Mouse (Mus musculus) liver, postnatal 0 days (tissue): ENCODE data around the gene Rere. TPM values are rescaled to one million over a fixed set of nuclear protein-coding genes. Genes with fewer than 3 reads are reported as not detected.
A peak's percentile ranks its signal among the peaks of the same experiment; 100 is the strongest.

Experiments
- ATAC-seq: fragments of 200-750 bp; cut with Nextera tagmentation; 2 replicates; pipeline ENCODE4 v1.8.0; 2017; ENCODE audit warnings: mild to moderate bottlenecking, moderate library complexity
- DNase-seq: peaks from one replicate; pipeline ENCODE4 v3.0.0-alpha.2; 2016
- H3K27ac ChIP-seq: fragments of 300-500 bp; sonication (generic); 2 replicates; pipeline ENCODE4 v1.5.1; 2014; ENCODE audit warnings: antibody characterized with exemption, moderate library complexity, mild to moderate bottlenecking, low read depth
- H3K27me3 ChIP-seq: fragments of 300-500 bp; sonication (generic); 2 replicates; pipeline ENCODE4 v1.6.1; 2014; ENCODE audit warnings: low read length, control low read depth, mixed read lengths; ENCODE audit not compliant: insufficient read depth
- H3K36me3 ChIP-seq: fragments of 300-500 bp; sonication (generic); replicated peaks from 2 replicates; pipeline ENCODE4 v1.6.1; 2014; ENCODE audit warnings: mild to moderate bottlenecking, control low read depth, low read length, moderate library complexity, mixed read lengths; ENCODE audit not compliant: insufficient read depth
- H3K4me1 ChIP-seq: fragments of 300-500 bp; sonication (generic); 2 replicates; pipeline ENCODE4 v1.6.1; 2014; ENCODE audit warnings: antibody characterized with exemption, mild to moderate bottlenecking, control low read depth; ENCODE audit not compliant: insufficient read depth
- H3K4me2 ChIP-seq: fragments of 300-500 bp; sonication (generic); 2 replicates; pipeline ENCODE4 v1.6.1; 2014; ENCODE audit warnings: low read depth, mild to moderate bottlenecking, low read length, moderate library complexity, mixed read lengths
- H3K4me3 ChIP-seq: fragments of 300-500 bp; sonication (generic); 2 replicates; pipeline ENCODE4 v1.5.1; 2014; ENCODE audit warnings: low read depth, low read length
- H3K9ac ChIP-seq: fragments of 300-500 bp; sonication (generic); replicated peaks from 2 replicates; pipeline ENCODE4 v1.6.1; 2014; ENCODE audit warnings: mild to moderate bottlenecking, moderate library complexity
- H3K9me3 ChIP-seq: fragments of 300-500 bp; sonication (generic); 2 replicates; pipeline ENCODE4 v1.6.1; 2016; ENCODE audit warnings: mild to moderate bottlenecking, control low read depth, low read length, mixed read lengths
- CTCF ChIP-seq: sonication (generic); IDR thresholded peaks from 2 replicates; pipeline ENCODE4 v1.5.1; 2016; ENCODE audit warnings: antibody characterized with exemption, low read depth
- EP300 ChIP-seq: IDR thresholded peaks from 2 replicates; pipeline ENCODE4 v1.6.1; 2016; ENCODE audit warnings: antibody characterized with exemption, low read depth, mild to moderate bottlenecking
- WGBS: fragments of 180-500 bp; shearing (Covaris S2); extraction: QIAGEN DNeasy Blood & Tissue Kit; methylation state at CpG from one replicate; pipeline ENCODE4 v1.1.7; 2014; ENCODE audit not compliant: insufficient replicate concordance; 5-methylcytosine and 5-hydroxymethylcytosine counted together
- polyA plus RNA-seq: library from polyadenylated mRNA; unstranded; fragments of >200 nt; fragmentation: Nextera tagmentation; extraction: Ambion mirVana; gene quantifications from 2 replicates; pipeline ENCODE4 v1.2.1, GENCODE M21; 2015

The Rere gene
- polyA plus RNA-seq, 1 experiment from 2014 or later, result 4.3 TPM

- H3K4me2 ChIP-seq, result no peak overlapping the region
- H3K9ac ChIP-seq, result no peak overlapping the region
- WGBS, result 81% methylated on average over 7 of the region's 7 CpGs
- H3K9me3 ChIP-seq, result no peaks in the 10 kb centered on the region
- H3K27me3 ChIP-seq, result no peaks in the 10 kb centered on the region
- TF ChIP-seq EP300 (no peak), CTCF (no peak)
- DNase-seq (no peak), ATAC-seq (no peak)
- H3K27ac ChIP-seq, result no peak overlapping the region
- H3K4me3 ChIP-seq, result no peak overlapping the region
- H3K36me3 ChIP-seq, result no peaks in the 10 kb centered on the region
- H3K4me1 ChIP-seq, result no peaks in the 10 kb centered on the region
Observed at GRCm38 (mm10) chr4:150259577-150259976, 21.9 kb upstream of the Rere start.

DNA sequence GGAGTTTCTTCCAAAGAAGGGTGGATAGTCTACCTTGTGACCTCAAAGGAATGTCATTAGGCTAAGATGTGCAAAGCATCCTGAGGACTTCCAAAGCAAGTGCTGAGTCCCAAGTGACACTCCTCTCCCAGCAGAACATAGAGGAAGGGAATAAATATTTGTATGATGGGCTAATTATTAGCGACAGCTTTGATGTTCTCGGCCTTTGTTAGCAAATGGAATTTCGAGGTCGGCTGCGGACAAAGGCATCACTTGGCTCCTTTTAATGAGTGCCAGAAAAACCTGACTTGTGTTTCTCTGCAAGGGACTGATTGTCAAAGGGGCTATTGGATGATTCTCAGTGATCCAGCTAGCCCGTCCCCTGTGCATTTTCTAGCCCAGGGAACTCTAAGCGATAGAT lies 21.3 kb upstream of the Rere start:
- Histone ChIP-seq H3K27me3 (no peaks in the 10 kb centered on the region), H3K4me3 (no peak overlapping the region), H3K4me1 (no peaks in the 10 kb centered on the region), H3K36me3 (no peaks in the 10 kb centered on the region), H3K9ac (no peak overlapping the region), H3K27ac (no peak overlapping the region), H3K4me2 (no peak overlapping the region), H3K9me3 (no peaks in the 10 kb centered on the region)
- DNase-seq, result no peak
- ATAC-seq, result no peak
- TF ChIP-seq EP300 (no peak), CTCF (no peak)
- WGBS, result 69% methylated on average over 7 of the region's 7 CpGs

DNA sequence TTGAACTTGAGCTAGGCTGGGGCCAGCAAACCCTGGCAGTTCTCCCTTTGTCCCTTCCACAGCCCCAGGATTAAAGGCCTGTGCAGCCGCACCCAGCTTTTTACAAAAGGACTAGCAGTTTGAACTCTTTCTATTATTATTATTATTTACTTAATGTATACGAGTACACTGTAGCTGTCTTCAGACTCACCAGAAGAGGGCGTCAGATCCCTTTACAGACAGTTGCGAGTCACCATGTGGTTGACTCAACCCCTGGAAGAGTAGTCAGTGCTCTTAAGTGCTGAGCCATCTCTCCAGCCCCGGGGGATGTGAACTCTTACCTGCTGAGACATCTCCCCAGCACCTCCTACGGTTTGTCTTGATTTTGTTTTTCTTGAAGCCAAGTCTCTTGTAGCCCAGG lies 20.7 kb upstream of the Rere start:
- DNase-seq (no peak), ATAC-seq (no peak)
- peak; percentile 66 for TF ChIP-seq CTCF
- no peak for TF ChIP-seq EP300
- no peaks in the 10 kb centered on the region for H3K27me3 ChIP-seq
- 32% methylated on average over 6 of the region's 6 CpGs for WGBS
- H3K9ac ChIP-seq, result no peak overlapping the region
- no peaks in the 10 kb centered on the region for H3K9me3 ChIP-seq
- no peaks in the 10 kb centered on the region for H3K36me3 ChIP-seq
- H3K4me2 ChIP-seq, result no peak overlapping the region
- H3K27ac ChIP-seq, result no peak overlapping the region
- no peaks in the 10 kb centered on the region for H3K4me1 ChIP-seq
- H3K4me3 ChIP-seq, result no peak overlapping the region

GRCm38 (mm10) chr4:150262301-150262700 lies 19.1 kb upstream of the Rere start:
- TF ChIP-seq EP300, result no peak
- TF ChIP-seq CTCF, result no peak
- H3K4me2 ChIP-seq, result no peak overlapping the region
- no peaks in the 10 kb centered on the region for H3K27me3 ChIP-seq
- no peak overlapping the region for H3K27ac ChIP-seq
- H3K4me3 ChIP-seq, result no peak overlapping the region
- no peaks in the 10 kb centered on the region for H3K36me3 ChIP-seq
- H3K9me3 ChIP-seq, result no peaks in the 10 kb centered on the region
- no peak for ATAC-seq
- no peak for DNase-seq
- no peak overlapping the region for H3K9ac ChIP-seq
- WGBS, result 75% methylated on average over 8 of the region's 8 CpGs
- no peaks in the 10 kb centered on the region for H3K4me1 ChIP-seq

DNA sequence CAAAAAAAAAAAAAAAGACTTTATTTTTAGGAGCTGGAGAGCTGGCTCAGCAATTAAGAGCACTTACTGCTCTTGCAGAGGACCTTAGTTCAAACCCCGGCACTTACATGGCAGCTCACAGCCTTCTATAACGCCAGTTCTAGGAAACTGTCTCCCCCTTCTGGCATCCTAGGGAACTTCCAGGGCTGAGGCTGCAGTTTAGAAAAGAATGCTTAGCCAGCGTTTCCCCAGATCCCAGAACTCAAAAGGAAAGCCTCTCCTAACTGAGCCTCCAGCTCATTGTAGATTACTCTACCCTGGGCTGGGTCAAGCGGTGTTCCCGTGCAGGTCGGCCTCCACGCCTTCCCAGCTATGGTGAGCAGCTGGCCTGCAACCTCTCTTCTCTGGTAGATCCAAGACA lies 16.5 kb upstream of the Rere start:
- no peak overlapping the region for H3K27ac ChIP-seq
- H3K4me1 ChIP-seq, result peaks cover 3% of the 10 kb centered on the region; the same call in 1 of the 2 replicates
- no peak overlapping the region for H3K9ac ChIP-seq
- no peak overlapping the region for H3K4me2 ChIP-seq
- no peaks in the 10 kb centered on the region for H3K9me3 ChIP-seq
- TF ChIP-seq CTCF (peak; percentile 57), EP300 (no peak)
- WGBS, result 56% methylated on average over 7 of the region's 7 CpGs
- H3K36me3 ChIP-seq, result no peaks in the 10 kb centered on the region
- no peak for DNase-seq
- no peak overlapping the region for H3K4me3 ChIP-seq
- ATAC-seq, result no peak
- H3K27me3 ChIP-seq, result no peaks in the 10 kb centered on the region

GRCm38 (mm10) chr4:150265471-150265870 lies 16.0 kb upstream of the Rere start:
- Histone ChIP-seq H3K27ac (no peak overlapping the region), H3K27me3 (no peaks in the 10 kb centered on the region), H3K36me3 (no peaks in the 10 kb centered on the region), H3K4me1 (peaks cover 4% of the 10 kb centered on the region; the same call in 1 of the 2 replicates), H3K9me3 (no peaks in the 10 kb centered on the region), H3K9ac (no peak overlapping the region), H3K4me2 (no peak overlapping the region), H3K4me3 (no peak overlapping the region)
- TF ChIP-seq CTCF (no peak), EP300 (no peak)
- 45% methylated on average over 5 of the region's 5 CpGs for WGBS
- ATAC-seq, result no peak
- no peak for DNase-seq
